Mouse (Mus musculus): ENCODE measurements around the gene Slc38a3.

Gene Slc38a3

DNA sequence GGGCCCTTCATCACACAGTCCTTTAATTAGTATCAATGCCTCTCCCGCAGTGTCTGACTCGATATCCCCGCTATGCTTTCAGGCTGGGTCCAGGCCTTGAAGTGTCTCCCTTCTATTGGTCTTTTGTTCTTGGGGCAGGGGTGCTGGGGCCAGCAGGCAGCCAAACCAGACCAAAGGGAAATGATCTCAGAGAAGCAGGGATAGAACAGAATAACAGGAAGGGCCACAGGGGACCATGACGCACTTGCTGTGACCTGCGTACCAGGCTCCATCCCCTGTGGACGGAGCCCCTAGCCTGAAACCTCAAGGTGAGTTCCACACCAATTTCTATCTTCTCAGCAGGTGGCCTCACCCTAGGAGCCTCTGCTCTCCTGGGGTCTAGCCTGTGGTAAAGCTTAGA is 51.2 kb downstream of the Slc38a3 start:
- no peak for DNase-seq (ENCODE audit: low spot score)

DNA sequence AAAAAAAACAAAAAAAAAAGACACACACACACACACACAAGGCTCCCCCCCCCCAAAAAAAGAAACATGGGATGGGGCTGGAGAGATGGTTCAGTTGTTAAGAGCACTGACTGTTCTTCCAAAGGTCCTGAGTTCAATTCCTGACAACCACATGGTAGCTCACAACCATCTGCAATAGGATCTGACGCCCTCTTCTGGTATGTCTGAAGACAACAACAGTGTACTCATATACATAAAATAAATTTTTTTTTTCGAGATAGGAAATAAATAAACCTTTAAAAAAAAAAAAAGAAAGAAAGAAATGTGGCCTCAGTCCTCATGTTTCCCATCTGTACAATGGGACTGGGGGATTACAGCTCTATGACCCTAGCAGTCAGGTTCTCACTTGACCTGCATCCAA is 51.9 kb downstream of the Slc38a3 start:
- no peak for DNase-seq (ENCODE audit: low spot score)

DNA sequence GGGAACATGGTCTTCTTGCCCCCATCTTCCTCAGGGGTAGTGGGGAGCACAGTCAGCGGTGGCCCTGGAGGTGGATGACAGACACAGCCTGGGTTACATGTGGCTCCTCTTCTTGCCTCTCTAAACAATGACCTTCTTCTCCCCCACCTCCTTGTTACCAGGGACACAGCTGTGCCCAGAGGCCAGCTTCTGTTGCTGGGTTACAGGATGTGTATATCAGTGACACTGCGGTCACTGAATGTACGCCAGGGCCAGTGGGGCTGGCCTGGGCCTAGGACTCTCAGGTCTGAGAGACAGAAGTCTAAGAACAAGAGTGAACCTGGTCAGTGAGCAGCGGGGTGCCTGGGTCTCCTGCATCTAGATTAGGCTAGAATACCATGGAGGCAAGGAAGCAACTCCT is 54.3 kb downstream of the Slc38a3 start:
- DNase-seq (ENCODE audit: low spot score), result no peak

DNA sequence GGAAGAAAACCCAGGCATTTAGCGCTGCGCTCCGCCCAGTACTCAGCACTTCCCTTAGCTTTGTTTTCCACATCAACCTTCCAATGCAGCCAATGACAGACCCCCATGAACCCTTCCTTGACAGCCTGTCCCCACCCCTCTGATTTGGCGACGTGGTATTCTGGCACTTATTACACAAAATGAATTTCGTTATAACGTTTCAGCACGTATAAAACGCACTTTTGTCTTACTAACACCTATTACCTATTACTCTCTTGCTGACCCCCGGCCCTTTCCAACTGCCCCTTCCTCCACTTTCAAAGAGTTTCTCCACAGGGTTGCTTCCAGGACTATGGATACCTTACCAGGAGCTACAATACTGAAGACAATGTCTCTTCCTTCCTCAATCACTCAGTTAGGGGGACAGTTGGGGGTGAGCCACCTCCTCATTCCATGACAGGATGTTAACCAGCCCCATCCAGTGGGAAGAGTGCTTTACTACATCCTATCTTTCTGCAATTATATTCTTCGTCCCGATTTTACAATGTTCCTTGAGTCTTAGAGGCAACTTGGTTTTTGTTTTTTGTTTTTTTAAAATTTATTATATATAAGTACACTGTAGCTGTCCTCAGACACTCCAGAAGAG is 56.3 kb downstream of the Slc38a3 start:
- DNase-seq (ENCODE audit: low spot score), result no peak

DNA sequence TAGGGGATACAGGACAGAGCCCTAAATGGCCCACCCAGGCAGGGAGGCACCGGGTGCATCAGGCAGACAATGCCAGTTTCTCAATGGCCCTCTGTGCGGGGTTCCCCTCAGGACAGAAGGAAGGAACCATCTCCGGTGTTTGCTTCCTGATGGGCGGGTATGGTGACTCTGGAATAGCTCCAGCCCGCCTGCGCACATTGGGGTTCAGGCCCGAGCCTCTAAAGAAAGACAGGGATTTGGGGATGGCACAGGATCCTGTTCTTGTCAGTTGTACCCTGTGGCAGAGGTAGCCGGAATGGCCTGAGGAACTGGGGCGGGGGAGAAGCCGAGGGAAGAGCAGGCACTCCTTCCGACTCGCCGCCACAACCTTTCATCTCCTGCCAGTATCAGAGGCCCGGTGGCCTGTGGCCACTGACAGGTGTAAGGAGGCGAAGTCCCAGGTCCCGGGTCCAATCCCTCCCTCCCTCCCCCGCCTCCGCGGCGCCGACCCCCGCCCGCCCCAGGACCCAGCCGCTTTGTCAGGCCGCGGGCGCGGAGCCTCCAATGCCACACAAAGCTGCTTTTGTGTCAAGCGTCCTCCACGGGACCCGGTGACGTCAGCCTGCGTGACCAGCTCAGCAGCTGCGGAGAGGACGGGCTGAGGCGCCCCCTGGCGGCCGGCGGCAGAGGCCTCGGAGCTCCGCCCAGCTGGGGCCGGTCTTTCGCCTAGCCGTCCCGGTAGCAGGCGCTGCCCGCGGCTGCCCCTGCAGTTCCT is 57.0 kb downstream of the Slc38a3 start:
- DNase-seq (ENCODE audit: low spot score), result peak; percentile 99

DNA sequence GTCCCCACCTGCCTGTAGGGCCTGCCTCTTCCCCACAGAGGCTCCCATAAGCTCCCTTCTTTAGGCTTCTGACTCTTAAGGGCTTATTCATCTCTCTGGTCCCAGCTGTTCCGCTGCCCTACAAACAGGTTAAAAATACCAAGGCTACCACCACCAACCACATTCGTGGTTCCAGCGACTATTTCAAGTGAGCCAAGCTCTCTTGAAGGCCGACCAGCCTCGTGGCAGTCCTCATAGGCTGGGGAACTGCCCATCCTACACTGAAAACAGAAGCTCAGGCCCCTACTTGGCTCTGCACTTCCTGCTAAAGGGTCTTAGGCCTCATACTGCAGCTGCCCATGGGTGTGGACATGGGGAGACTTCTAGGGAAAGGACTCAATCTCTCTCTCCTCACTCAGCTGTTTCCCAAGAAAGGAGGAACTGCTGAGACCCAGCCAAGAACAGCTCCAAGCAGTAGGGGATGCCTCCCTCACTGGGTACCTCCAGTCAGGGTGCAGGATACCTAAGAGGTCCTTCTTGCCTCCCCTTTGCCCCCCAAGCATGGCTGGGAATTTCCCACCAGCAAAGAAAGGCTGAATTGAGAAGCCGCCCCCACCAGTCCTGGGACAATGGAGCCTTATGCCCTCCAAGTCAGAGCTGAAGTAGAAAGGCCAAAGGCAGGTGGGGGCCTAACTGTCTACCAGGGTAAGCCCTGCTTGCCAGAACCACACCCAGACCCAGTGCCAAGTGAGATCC is 57.7 kb downstream of the Slc38a3 start:
- DNase-seq (ENCODE audit: low spot score), result no peak

DNA sequence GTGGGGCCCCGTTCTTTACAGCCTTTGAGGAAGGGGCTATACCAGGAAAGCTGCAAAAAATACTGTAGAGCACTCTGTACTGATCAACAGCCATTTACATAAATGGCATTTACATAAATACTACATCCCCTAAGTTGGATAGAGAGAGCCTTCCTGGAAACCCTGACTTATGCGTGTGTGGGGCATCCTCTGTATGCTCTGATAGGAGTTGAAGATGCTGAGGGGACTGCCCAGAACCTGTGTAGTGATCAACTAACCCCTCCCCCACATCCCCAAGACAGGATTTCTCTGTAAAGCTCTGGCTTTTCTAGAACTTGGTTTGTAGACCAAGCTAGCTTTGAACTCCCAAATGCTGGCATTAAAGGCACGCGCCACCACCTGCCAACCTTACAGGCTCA is 59.9 kb downstream of the Slc38a3 start:
- DNase-seq (ENCODE audit: low spot score), result no peak

DNA sequence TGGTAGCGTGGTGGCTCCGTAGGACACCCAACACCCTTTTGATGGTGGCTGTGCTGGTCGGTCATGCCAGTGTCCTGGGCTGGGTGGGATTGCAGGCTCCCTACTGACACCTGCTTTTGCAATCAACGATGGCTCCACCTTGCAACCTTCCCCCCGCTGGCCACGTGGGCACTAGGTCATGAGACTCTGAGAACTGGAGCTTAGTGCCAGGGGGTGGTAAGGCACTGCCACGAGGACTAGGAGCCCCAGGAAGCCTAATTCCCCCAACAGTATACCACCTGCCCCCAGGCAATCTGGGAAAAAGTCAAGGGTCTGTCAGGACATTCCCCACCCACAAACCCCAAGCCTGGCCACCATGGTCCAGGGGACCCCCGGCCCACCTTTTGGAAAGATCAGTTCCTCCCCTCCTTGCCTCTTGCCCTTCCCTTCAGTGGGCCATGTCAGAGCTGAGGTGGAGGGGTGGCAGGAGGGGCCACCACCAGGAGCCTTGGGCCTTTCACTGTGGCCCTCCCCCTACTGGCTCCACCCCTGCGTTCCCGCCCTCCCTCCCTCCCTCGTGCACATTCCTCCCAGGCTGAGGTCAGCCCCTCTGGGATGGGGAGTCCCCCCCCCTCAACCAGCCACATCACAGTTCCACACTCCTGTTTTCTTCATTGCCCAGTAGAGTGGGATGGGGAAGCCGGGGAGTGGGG is 60.4 kb downstream of the Slc38a3 start, which contains the start of gene Sema3b:
TSS of gene Sema3b (minus strand) at position 489 of the 692 bp plus-strand sequence.
- no peak for DNase-seq (ENCODE audit: low spot score)

DNA sequence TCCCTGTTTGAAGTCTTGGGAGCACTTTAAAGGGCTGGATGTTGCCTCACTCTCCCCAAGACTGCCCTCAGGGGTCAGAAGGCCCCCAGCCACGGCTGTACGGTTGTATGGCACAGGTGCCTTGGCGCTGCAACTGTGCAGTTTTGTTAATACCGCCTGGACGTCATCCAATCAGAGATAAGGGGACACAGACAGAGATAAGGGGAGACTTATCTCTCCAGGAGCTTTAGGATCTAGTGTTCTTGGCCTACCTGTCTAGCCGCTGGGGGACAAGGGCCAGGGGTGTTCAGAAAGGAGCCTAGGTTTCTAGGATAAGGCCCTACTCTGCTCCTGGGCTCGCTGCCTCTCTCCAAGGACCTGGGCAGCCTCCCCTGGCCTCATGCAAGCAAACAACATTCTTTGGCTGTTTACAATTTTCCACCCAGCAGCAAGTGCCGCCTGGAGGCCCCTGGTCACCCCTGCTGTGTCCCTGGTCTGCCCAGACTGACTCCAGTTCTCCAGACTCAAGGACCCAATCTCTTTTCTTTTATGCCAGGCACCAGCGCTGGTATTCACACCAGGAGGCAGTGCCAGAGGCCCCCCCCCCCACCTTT is 61.6 kb downstream of the Slc38a3 start:
- DNase-seq (ENCODE audit: low spot score), result no peak

DNA sequence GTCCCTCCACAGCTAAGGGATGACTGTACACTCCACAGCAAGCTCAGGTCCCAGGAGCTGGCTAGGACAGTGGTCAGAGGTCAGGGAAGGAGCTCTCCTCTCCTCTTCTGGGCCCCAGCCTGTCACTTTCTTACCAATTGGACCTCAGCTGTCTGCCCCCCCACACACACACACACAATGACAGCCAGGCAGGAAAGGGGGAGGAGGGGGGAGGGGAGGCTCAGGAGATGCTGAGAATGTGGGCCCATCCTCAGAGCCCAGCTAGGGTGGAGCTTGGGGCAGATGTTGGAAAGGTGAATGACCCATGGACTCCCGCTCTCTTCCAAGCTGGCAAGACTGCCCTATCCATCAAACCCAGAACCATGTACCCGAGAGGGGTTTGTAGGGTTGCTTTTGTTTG is 62.3 kb downstream of the Slc38a3 start:
- no peak for DNase-seq (ENCODE audit: low spot score)

DNA sequence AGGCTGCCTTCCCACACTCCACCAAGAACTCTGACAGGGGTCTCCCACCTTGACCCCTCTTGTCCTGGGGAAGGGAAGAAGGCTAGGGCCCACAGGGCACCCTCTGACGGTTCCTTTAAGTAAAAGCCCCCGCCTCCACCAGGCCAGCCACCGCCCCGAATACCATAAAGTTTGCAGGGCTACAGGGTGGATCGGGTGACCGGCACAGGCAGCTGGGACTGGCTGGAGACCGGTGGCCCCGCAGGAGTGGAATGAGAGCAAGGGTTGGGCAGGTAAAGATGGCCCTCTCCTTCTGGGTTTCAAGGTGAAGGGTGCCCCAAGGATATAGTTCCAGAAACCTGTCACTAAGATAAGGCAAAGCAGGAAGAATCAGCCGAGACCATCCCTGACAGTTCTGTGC is 62.7 kb downstream of the Slc38a3 start:
- no peak for DNase-seq (ENCODE audit: low spot score)

DNA sequence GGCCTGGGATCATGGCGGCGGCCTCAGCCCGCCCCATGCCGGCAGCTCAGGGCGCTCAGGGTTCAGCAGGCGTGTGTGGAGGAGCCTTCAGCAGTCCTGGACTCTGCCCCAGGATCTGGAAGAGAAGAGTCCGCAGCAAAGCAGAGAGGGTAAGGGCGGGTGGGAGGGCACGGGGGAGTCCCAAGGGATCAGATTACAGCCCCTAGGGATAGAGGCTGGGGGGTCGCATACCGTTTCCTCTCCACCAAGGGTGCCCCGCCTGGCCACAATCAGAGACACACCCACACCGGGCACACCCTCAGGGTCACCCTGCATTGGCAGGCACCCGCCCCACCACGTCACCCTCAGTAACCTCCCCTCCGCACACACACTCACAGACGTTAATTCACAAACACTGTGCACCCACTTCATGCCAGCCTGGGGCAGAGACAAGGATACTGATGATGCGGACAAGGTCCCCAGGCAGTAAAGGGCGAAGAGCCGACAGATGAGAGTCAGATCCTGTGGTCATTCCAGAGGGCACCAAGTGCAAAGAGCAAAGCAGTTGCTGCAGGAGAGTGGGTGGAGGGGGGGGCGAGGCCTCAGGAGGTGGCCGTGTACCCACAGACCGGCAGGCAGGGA is 64.2 kb downstream of the Slc38a3 start:
- DNase-seq (ENCODE audit: low spot score), result no peak

DNA sequence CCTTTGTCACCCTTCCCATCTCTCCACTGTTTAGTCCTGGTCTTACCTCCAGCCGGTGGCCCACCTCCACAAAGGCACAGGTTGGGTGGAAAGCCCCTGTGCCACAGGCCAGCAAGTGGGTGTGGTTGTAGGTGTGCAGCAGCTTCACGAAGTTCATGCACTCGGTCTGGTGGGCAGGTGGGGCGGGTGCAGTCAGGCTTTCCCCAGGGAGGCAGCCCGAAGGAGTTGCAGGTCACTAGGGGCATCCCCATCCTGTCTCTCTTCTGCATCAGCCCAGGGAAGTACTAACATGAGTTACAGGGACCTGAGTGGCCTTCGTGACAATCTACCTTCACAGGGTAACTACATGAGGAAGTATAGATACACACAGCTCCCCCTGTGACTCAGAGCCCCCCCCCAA is 66.1 kb downstream of the Slc38a3 start:
- no peak for DNase-seq (ENCODE audit: low spot score)

DNA sequence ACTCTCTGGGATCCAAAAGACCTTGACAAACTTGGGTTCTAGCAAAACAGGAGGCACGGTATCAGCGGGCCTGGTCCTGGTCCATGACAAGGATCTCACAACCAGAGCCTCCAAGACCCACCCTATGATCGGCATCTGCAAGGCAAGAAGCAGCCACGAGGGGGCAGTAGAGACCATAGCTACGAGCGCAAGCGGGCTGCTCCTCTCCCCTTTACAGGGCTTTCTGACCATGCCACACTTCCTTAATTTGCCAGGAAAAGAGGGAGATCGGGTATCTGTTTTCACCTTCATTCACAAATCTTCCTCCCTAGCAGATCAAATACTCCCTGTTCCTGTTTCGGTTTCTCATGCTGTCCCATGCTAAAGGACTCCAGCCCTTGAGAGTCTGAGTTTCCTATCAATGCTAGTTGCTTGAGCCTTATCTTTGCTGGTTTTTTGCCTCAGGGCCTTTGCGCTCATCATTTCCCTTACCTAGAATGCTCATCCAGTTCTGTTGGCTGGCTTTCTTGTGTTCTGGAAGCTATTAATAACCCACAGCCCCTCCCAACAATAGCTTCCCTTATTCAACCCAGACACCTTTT is 67.2 kb downstream of the Slc38a3 start:
- peak; percentile 93 for DNase-seq (ENCODE audit: low spot score)

DNA sequence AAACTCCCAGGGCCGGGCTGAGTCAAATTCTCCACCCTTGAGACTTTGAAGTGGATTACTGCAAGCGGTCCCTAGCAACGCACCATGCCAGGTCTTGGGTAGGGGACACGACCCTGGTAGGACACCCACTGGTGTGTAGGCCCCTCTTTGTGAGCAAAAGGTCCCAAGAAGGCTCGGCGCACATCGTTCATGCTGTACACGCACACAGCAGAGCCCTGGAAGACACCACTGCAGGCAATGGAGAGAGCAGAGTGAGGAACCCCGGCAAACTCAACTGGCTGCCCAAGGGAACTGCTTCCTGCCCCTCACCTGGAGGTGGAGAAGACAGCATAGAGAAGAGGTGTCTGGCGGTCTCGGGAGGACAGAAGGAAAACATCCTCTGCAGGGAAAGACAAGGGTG is 68.1 kb downstream of the Slc38a3 start:
- DNase-seq (ENCODE audit: low spot score), result no peak

DNA sequence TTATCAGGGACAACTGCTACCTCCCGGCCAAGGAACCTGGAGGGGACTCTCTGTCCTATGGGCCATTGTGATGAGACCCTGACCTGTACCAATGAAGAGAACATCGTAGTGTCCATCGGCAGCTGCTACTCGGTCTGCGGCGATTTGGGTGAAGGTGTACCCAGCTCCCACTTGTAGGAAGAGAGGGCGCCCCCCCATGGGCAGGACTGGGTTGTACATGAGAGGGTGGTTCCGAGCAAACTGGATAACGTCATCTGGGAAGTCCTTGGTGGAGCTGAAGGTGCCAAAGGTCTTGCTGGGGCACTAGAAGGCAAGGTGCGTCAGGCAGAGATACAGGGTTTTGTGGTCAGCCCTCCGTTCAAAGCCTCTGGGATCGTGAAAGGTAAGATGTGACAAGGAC is 68.6 kb downstream of the Slc38a3 start:
- DNase-seq (ENCODE audit: low spot score), result no peak
